Mouse (Mus musculus) activated CD4-positive, CD25-positive, alpha-beta regulatory T cell, adult 4 months (primary cell): ENCODE data around the gene Kcnn3. TPM values are rescaled to one million over a fixed set of nuclear protein-coding genes. Genes with fewer than 3 reads are reported as not detected.

Experiments
- ATAC-seq: one replicate; pipeline ENCODE4 v1.8.0; 2017
- polyA plus RNA-seq, 2 experiments: library from polyadenylated mRNA; unstranded; fragments of 100-300 nt; shearing (Covaris generic); gene quantifications; one replicate each; pipeline ENCODE4 v1.2.1; 2017

Kcnn3 gene
- polyA plus RNA-seq, 2 experiments from 2014 or later = not detected

GRCm38 (mm10) chr3:89520618-89521502 is 896 bp downstream of the Kcnn3 start:
- ATAC-seq = no peak

GRCm38 (mm10) chr3:89521503-89521854 is 1.5 kb downstream of the Kcnn3 start:
- no peak for ATAC-seq

- ATAC-seq = no peak
These were observed 2.6 kb downstream of the Kcnn3 start for GRCm38 (mm10) chr3:89522450-89523128.

- no peak for ATAC-seq
These were observed 6.5 kb downstream of the Kcnn3 start for GRCm38 (mm10) chr3:89526298-89527090.

- ATAC-seq = no peak
These were observed 9.8 kb downstream of the Kcnn3 start for GRCm38 (mm10) chr3:89529796-89530195.

- no peak for ATAC-seq
These were observed 14.7 kb downstream of the Kcnn3 start for GRCm38 (mm10) chr3:89534566-89535097.

- ATAC-seq = no peak
These were observed 15.2 kb downstream of the Kcnn3 start for GRCm38 (mm10) chr3:89535147-89535546.

- ATAC-seq = no peak
These were observed 19.2 kb downstream of the Kcnn3 start for GRCm38 (mm10) chr3:89539036-89539739.

GRCm38 (mm10) chr3:89539740-89540370 is 19.9 kb downstream of the Kcnn3 start:
- ATAC-seq = no peak

- no peak for ATAC-seq
These were observed 20.4 kb downstream of the Kcnn3 start for GRCm38 (mm10) chr3:89540371-89540743.

GRCm38 (mm10) chr3:89546951-89547350 is 27.0 kb downstream of the Kcnn3 start:
- ATAC-seq = no peak

- no peak for ATAC-seq
These were observed 28.8 kb downstream of the Kcnn3 start for GRCm38 (mm10) chr3:89548805-89549204.

GRCm38 (mm10) chr3:89549488-89549887 is 29.5 kb downstream of the Kcnn3 start:
- ATAC-seq = no peak

- no peak for ATAC-seq
These were observed 31.9 kb downstream of the Kcnn3 start for GRCm38 (mm10) chr3:89551880-89552279.

- no peak for ATAC-seq
These were observed 33.5 kb downstream of the Kcnn3 start for GRCm38 (mm10) chr3:89553432-89553831.

- no peak for ATAC-seq
These were observed 34.0 kb downstream of the Kcnn3 start for GRCm38 (mm10) chr3:89553946-89554345.

GRCm38 (mm10) chr3:89554587-89554986 is 34.6 kb downstream of the Kcnn3 start:
- no peak for ATAC-seq

GRCm38 (mm10) chr3:89557811-89558210 is 37.8 kb downstream of the Kcnn3 start:
- no peak for ATAC-seq

- ATAC-seq = no peak
These were observed 39.3 kb downstream of the Kcnn3 start for GRCm38 (mm10) chr3:89558972-89559910.

- ATAC-seq = no peak
These were observed 41.4 kb downstream of the Kcnn3 start for GRCm38 (mm10) chr3:89561386-89561785.

- ATAC-seq = no peak
These were observed 45.4 kb downstream of the Kcnn3 start for GRCm38 (mm10) chr3:89565371-89565770.
